Mouse (Mus musculus): ENCODE measurements around the gene Cmbl. TPM values are rescaled to one million over a fixed set of nuclear protein-coding genes. Genes with fewer than 3 reads are reported as not detected.

Gene Cmbl
- polyA plus RNA-seq, 1 experiment from 2014 or later, result 3.1 TPM

DNA sequence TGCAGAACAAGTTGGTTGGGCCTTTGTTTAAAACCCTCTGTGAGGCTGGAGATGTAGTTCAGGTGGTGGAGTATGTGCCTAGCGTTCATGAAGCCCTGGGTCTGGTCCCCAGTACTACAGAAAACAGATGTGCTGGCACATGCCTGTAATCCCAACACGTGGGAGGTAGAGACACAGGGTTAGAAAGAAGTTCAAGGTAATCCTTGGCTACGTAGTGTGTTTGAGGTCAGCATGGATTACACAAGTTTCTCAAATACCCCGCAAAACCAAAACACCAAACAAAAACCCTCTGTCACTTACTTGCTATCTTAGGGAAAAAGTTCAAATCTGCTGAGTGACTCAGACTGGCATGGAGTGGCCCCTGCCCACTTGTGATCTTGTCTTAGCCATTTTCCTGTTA lies 46.8 kb downstream of the Cmbl start:
- peaks cover 5% of the 10 kb centered on the region for H3K36me3 ChIP-seq
- no peak overlapping the region for H3K27ac ChIP-seq (replicated peaks)
- no peaks in the 10 kb centered on the region for H3K4me1 ChIP-seq (replicated peaks)
- H3K9me3 ChIP-seq, result no peaks in the 10 kb centered on the region
- no peaks in the 10 kb centered on the region for H3K27me3 ChIP-seq
- ATAC-seq (ENCODE audit: low read depth), result no peak
- no peak overlapping the region for H3K4me2 ChIP-seq
- no peak overlapping the region for H3K9ac ChIP-seq
- 91% methylated on average over 4 of the region's 4 CpGs for WGBS
- no peak overlapping the region for H3K4me3 ChIP-seq

DNA sequence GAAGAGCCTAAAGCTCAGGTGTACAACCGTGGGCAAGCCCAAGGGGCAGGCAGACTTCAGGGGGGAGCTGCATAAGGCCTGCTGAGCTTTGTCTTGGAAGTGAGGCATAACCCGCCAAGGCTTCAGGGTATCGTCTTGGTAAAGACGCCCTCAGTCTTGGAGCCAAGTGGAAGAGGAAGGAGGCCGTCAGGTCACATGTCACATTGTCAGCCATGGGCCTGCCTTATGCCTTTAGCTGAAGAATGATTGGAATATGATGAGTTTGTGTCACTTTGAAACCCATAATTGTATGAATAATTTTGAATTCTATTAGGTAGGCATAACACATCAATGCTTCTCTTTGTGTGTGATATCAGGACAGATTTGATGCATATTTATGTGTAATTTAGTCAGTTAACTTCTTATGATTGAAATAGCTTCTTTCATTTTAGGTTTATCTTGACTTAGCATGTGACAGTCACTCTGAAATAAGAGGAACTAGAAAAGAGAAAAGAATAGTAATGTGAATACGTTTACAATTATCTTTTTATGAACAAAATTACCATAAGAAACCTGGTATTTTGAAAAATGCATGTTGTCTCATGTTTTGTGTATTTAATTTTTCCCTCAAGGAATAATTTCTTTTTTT lies 48.8 kb downstream of the Cmbl start:
- Histone ChIP-seq H3K4me2 (no peak overlapping the region), H3K27ac (replicated peaks) (no peak overlapping the region), H3K4me3 (no peak overlapping the region), H3K27me3 (no peaks in the 10 kb centered on the region), H3K36me3 (peaks cover 20% of the 10 kb centered on the region), H3K9ac (no peak overlapping the region), H3K9me3 (no peaks in the 10 kb centered on the region), H3K4me1 (replicated peaks) (no peaks in the 10 kb centered on the region)
- no peak for ATAC-seq (ENCODE audit: low read depth)
- 93% methylated on average over 6 of the region's 6 CpGs for WGBS

DNA sequence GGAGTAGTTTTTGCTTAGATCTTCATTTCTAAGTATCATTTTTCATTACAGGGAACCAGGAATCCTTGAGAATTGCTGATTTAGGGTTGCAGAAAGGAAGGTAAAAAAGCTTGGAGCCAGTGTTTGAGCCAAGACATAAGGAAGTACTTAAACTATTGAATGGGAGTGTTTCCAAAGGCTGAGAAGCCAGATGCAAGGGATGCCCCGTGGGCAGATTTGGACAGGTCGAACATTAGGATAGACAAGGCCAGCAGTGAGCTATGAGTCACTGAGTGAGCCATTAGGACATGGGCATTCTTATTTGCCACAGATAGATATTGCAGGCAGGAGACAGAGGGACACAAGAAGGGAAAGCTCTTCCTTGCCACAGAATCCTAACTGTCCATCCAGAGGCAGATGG lies 49.5 kb downstream of the Cmbl start:
- Histone ChIP-seq H3K27me3 (no peaks in the 10 kb centered on the region), H3K9me3 (no peaks in the 10 kb centered on the region), H3K9ac (no peak overlapping the region), H3K36me3 (peaks cover 27% of the 10 kb centered on the region), H3K27ac (replicated peaks) (no peak overlapping the region), H3K4me3 (no peak overlapping the region), H3K4me1 (replicated peaks) (no peaks in the 10 kb centered on the region), H3K4me2 (no peak overlapping the region)
- WGBS, result 96% methylated on average over 2 of the region's 2 CpGs
- ATAC-seq (ENCODE audit: low read depth), result no peak

GRCm38 (mm10) chr15:31617261-31617660 lies 52.1 kb downstream of the Cmbl start:
- Histone ChIP-seq H3K9me3 (no peaks in the 10 kb centered on the region), H3K27me3 (no peaks in the 10 kb centered on the region), H3K4me3 (no peak overlapping the region), H3K4me1 (replicated peaks) (no peaks in the 10 kb centered on the region), H3K27ac (replicated peaks) (no peak overlapping the region), H3K4me2 (no peak overlapping the region), H3K36me3 (peaks cover 37% of the 10 kb centered on the region), H3K9ac (no peak overlapping the region)
- ATAC-seq (ENCODE audit: low read depth), result no peak
- 82% methylated on average over 9 of the region's 9 CpGs for WGBS

GRCm38 (mm10) chr15:31619521-31619920 lies 54.3 kb downstream of the Cmbl start:
- Histone ChIP-seq H3K9ac (no peak overlapping the region), H3K36me3 (peaks cover 46% of the 10 kb centered on the region), H3K9me3 (no peaks in the 10 kb centered on the region), H3K27me3 (no peaks in the 10 kb centered on the region), H3K4me2 (no peak overlapping the region), H3K27ac (replicated peaks) (no peak overlapping the region), H3K4me1 (replicated peaks) (no peaks in the 10 kb centered on the region), H3K4me3 (no peak overlapping the region)
- ATAC-seq (ENCODE audit: low read depth), result no peak
- 96% methylated on average over 8 of the region's 8 CpGs for WGBS

DNA sequence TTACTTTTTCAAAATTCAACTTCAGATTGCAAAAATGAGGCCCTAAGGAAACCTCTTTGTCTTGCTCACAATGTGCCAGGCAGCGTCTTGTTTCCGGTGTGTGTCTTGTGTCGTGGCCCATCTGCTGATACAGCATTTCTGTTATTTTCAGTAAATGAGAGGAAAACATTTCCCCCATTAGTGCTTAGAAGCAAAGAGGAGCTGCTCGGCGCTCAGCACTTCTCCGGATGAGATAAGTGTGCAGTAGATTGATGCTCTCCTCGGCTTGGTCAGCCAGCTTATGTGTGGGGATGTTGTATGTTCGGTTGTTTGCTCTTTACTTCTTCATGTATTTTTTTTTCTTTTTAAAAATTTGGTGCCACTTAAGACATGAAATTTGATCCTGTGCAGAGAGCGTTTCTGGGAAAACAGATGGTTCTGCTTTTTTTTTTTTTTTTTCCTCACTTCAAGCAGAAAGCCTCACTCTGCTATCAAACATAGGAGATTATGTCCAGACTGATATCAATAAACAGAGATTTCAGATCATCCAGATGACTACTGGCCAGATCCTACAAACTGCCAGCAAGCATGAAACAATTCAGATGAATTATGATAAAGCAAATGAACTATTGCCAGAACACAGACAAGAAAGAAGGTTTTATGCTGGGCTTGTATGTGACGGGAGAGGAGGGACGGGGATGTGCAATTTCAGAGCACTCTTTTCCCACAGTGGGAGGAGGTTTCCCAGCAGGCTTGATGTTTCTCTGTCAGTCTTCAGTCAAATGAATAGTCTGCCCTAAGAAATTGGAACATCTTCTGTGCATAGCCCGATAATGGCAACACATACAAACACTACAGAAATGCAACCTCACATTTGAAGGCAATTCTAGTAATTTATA lies 62.3 kb downstream of the Cmbl start:
- 50% methylated on average over 12 of the region's 12 CpGs for WGBS
- Histone ChIP-seq H3K4me1 (replicated peaks) (peaks cover 20% of the 10 kb centered on the region), H3K9me3 (no peaks in the 10 kb centered on the region), H3K9ac (no peak overlapping the region), H3K4me3 (no peak overlapping the region), H3K4me2 (no peak overlapping the region), H3K27me3 (no peaks in the 10 kb centered on the region), H3K36me3 (peaks cover 9% of the 10 kb centered on the region), H3K27ac (replicated peaks) (peak overlapping the region; percentile 49)
- 0 out of 2 replicates have a peak, but pooled peaks have one; percentile 18 for ATAC-seq (ENCODE audit: low read depth)

GRCm38 (mm10) chr15:31628180-31628579 lies 63.0 kb downstream of the Cmbl start:
- Histone ChIP-seq H3K9me3 (no peaks in the 10 kb centered on the region), H3K36me3 (peaks cover 9% of the 10 kb centered on the region), H3K27ac (replicated peaks) (0 out of 2 replicates have a peak overlapping the region, but pooled peaks have one; percentile 49), H3K27me3 (no peaks in the 10 kb centered on the region), H3K4me3 (no peak overlapping the region), H3K9ac (no peak overlapping the region), H3K4me2 (no peak overlapping the region), H3K4me1 (replicated peaks) (peaks cover 22% of the 10 kb centered on the region)
- WGBS, result 63% methylated on average over 10 of the region's 10 CpGs
- ATAC-seq (ENCODE audit: low read depth), result no peak

- Histone ChIP-seq H3K4me1 (replicated peaks) (peaks cover 22% of the 10 kb centered on the region), H3K27me3 (no peaks in the 10 kb centered on the region), H3K9me3 (0 out of 2 replicates have a peak, but pooled peaks cover 5% of the 10 kb centered on the region), H3K27ac (replicated peaks) (no peak overlapping the region), H3K9ac (no peak overlapping the region), H3K4me2 (no peak overlapping the region), H3K36me3 (no peaks in the 10 kb centered on the region), H3K4me3 (no peak overlapping the region)
- 88% methylated on average over 3 of the region's 3 CpGs for WGBS
- ATAC-seq (ENCODE audit: low read depth), result no peak
Measured at GRCm38 (mm10) chr15:31629556-31629955, 64.4 kb downstream of the Cmbl start.

DNA sequence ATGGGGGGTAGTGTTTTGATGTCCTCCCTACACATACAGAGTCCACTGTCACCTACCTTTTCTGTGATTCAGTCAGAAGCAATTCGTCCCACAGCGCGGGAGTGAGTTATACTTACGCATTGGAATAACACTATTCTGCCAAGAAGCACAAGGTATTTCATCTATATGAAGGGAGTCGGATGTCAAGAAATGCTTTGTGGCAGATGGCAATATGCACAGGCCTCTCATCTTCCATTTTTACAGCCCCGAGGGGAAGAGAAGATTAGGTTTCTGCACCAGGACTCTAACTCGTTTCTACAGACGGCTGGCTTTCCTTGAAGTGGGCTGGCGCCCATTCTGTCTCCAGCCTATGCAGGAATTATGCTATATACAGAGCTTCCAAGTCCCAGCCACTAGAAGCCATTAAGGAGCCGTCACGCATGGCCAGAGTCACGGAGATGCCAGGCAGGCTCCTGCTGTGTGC lies 66.2 kb downstream of the Cmbl start:
- WGBS, result 63% methylated on average over 12 of the region's 12 CpGs
- ATAC-seq (ENCODE audit: low read depth), result peak; percentile 66; the same call in 1 of the 2 replicates
- Histone ChIP-seq H3K9ac (no peak overlapping the region), H3K4me2 (no peak overlapping the region), H3K36me3 (no peaks in the 10 kb centered on the region), H3K27ac (replicated peaks) (peak overlapping the region; percentile 57), H3K9me3 (0 out of 2 replicates have a peak, but pooled peaks cover 5% of the 10 kb centered on the region), H3K4me1 (replicated peaks) (peaks cover 22% of the 10 kb centered on the region), H3K27me3 (no peaks in the 10 kb centered on the region), H3K4me3 (no peak overlapping the region)

GRCm38 (mm10) chr15:31632478-31632877 lies 67.3 kb downstream of the Cmbl start:
- 0 out of 2 replicates have a peak overlapping the region, but pooled peaks have one; percentile 57 for H3K27ac ChIP-seq (replicated peaks)
- no peak overlapping the region for H3K9ac ChIP-seq
- no peaks in the 10 kb centered on the region for H3K36me3 ChIP-seq
- no peaks in the 10 kb centered on the region for H3K27me3 ChIP-seq
- 0 out of 2 replicates have a peak, but pooled peaks cover 5% of the 10 kb centered on the region for H3K9me3 ChIP-seq
- 86% methylated on average over 4 of the region's 4 CpGs for WGBS
- no peak overlapping the region for H3K4me3 ChIP-seq
- ATAC-seq (ENCODE audit: low read depth), result no peak
- peaks cover 17% of the 10 kb centered on the region for H3K4me1 ChIP-seq (replicated peaks)
- no peak overlapping the region for H3K4me2 ChIP-seq

DNA sequence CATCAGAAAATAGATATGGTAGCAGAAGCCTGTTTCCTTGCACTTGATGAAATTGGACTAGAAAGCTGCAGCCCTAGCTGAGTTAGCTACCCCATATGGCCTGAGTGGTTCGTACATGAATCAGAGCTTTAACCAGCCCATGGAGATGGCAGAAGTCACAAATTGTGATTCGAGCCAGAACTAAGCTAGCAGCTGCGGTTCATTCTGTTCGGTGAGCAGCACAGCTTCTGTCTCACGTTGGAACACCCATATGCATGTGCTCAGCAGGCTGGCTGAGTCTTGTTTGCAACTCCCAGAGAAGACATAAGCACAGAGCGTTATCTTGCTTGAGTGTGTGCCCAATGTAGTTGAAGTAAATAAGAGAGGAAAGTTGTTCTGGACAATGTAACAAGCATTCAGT lies 69.4 kb downstream of the Cmbl start:
- WGBS, result 91% methylated on average over 6 of the region's 6 CpGs
- Histone ChIP-seq H3K36me3 (no peaks in the 10 kb centered on the region), H3K9ac (no peak overlapping the region), H3K4me1 (replicated peaks) (peaks cover 6% of the 10 kb centered on the region; the same call in 1 of the 2 replicates), H3K4me2 (no peak overlapping the region), H3K4me3 (no peak overlapping the region), H3K27me3 (no peaks in the 10 kb centered on the region), H3K27ac (replicated peaks) (no peak overlapping the region), H3K9me3 (0 out of 2 replicates have a peak, but pooled peaks cover 5% of the 10 kb centered on the region)
- ATAC-seq (ENCODE audit: low read depth), result no peak

DNA sequence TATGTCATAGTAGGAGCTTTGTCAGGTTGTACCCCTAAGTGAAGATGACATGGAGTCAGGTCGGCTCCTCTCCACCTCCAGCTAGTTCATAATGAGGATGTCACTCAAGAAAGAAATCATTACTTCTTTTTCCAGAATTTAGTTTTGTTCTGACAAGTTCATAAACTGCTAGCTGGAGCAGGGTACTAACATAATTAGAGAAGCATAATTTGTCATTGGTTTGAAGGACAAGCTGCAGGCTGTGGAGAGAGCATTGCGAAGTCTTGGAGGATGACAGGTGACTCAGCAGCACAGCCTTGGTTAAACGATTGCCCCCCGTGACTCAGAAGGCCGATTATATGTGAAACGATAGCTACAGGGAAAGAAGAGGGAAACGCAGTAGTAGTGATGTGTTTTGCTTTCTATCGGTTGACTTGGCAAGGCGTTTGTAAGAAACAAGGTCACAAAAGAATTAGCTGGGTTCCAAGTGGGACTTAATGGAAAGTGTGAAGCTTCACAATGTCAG lies 71.0 kb downstream of the Cmbl start:
- Histone ChIP-seq H3K4me2 (no peak overlapping the region), H3K27ac (replicated peaks) (no peak overlapping the region), H3K4me3 (no peak overlapping the region), H3K9ac (no peak overlapping the region), H3K36me3 (no peaks in the 10 kb centered on the region), H3K9me3 (0 out of 2 replicates have a peak, but pooled peaks cover 5% of the 10 kb centered on the region), H3K27me3 (no peaks in the 10 kb centered on the region), H3K4me1 (replicated peaks) (peaks cover 6% of the 10 kb centered on the region; the same call in 1 of the 2 replicates)
- no peak for ATAC-seq (ENCODE audit: low read depth)
- 91% methylated on average over 9 of the region's 9 CpGs for WGBS

Data from neural tube, embryonic 13.5 days (tissue).